ENCODE assay signal across 7 mouse cellular contexts in genomic region chr11:68215206-68215912, GRCm38 (mm10).
A peak's percentile ranks its signal among the peaks of the same experiment; 100 is the strongest.
DNase-seq lines count a peak whose midpoint lies in the region; ATAC-seq lines count a peak whose summit lies in the region.

No protein-coding gene starts in this region.

- peak overlapping the region; percentile 11; the same call in 1 of the 2 replicates for H3K9ac ChIP-seq in midbrain, embryonic 12.5 days (replicated peaks)

- peak; percentile 79 for ATAC-seq in midbrain, embryonic 12.5 days (ENCODE audit: low FRiP score, low read depth)
- ATAC-seq in erythroid progenitor cell, adult 5-6 weeks (replicated peaks; ENCODE audit: low FRiP score, poor library complexity, severe bottlenecking), result no peak

- peak; percentile 51 for DNase-seq in NIH3T3 (ENCODE audit: low read depth)
- peak; percentile 94 for DNase-seq in embryo, embryonic 10.5 days (ENCODE audit: low spot score)
- DNase-seq in kidney, adult 8-10 months, result peak; percentile 43 to 61
- no peak for DNase-seq in adrenal gland, adult (ENCODE audit: inconsistent age in 2 of 2, low spot score in 1 of 2)
- no peak for DNase-seq in liver

- no peak overlapping the region for H3K4me3 ChIP-seq in midbrain, embryonic 12.5 days

- H3K27ac ChIP-seq in midbrain, embryonic 12.5 days (replicated peaks), result peak overlapping the region; percentile 90

- H3K36me3 ChIP-seq in midbrain, embryonic 12.5 days, result 0 out of 2 replicates have a peak, but pooled peaks cover 6% of the 10 kb centered on the region

- peaks cover 33% of the 10 kb centered on the region for H3K27me3 ChIP-seq in midbrain, embryonic 12.5 days

- peaks cover 48% of the 10 kb centered on the region for H3K4me1 ChIP-seq in midbrain, embryonic 12.5 days

- 19% methylated on average over 6 of the region's 6 CpGs for WGBS in midbrain, embryonic 12.5 days

- no peaks in the 10 kb centered on the region for H3K9me3 ChIP-seq in midbrain, embryonic 12.5 days

- peak overlapping the region; percentile 22 for H3K4me2 ChIP-seq in midbrain, embryonic 12.5 days (replicated peaks)

Comparison
In these comparisons a context has a peak if more than half of its experiments do, and no peak if none do; other contexts are left out.
1. DNase-seq: peak in NIH3T3 (single experiment), embryo, embryonic 10.5 days (single experiment) and kidney, adult 8-10 months (2 of 2); none in adrenal gland, adult (0 of 2) and liver (single experiment).